Comparison of ENCODE assay signal across 13 mouse cellular contexts in the genomic region with DNA sequence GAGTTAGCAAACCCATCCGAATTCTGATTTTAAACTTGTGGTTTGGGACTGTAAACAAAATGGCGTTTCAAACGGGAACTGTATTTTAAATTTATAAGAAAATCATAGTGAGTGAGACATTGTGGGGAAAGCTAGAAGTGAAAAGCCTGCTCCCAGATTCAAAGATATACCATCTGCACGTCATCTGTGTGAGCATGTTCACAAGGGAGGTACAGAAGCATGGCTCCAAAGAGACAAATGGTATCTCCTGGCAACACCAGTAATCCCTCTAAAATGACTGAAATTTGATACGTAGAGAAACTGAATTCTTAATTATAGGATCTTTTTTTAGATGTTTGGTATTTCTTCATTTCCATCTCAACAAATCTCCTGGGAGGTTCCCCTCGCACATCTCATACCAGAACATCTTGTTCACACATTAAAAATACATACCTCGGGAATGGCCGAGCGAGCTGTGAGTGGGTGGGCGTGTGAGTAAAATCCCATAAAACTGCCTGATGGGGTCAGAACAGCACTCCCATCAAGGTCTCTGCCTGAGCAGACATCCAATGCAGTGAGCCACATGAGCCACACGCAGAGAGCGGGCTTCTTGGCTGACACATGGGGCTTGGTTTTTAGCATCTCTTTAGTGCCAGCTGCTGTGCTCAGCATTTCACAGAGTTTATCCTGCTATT. TPM values are rescaled to one million over a fixed set of nuclear protein-coding genes. Genes with fewer than 3 reads are reported as not detected.
A peak's percentile ranks its signal among the peaks of the same experiment; 100 is the strongest.
DNase-seq lines count a peak whose midpoint lies in the region; ATAC-seq and TF ChIP-seq lines count a peak whose summit lies in the region.
"Had no signal": no experiment of that assay in that cellular context is flagged by ENCODE, and none has a peak within 500 bp of the region (broad histone marks: within the 10 kb centered on the region; RNA-seq: fewer than 3 reads in every experiment).

No protein-coding gene starts in this region.

- no peak overlapping the region for H3K27ac ChIP-seq in midbrain, embryonic 11.5 days (ENCODE audit: low read depth, low read length)
- H3K27ac ChIP-seq in midbrain, embryonic 15.5 days, result no peak overlapping the region
- no peak overlapping the region for H3K27ac ChIP-seq in heart, adult 2 months
- H3K27ac ChIP-seq: heart, embryonic 15.5 days; liver, embryonic 13.5 days had no signal

- no peaks in the 10 kb centered on the region; the same call in 1 of the 2 replicates for H3K4me1 ChIP-seq in midbrain, embryonic 11.5 days (ENCODE audit: control insufficient read depth, insufficient read depth, low read length)
- no peaks in the 10 kb centered on the region for H3K4me1 ChIP-seq in midbrain, embryonic 15.5 days
- H3K4me1 ChIP-seq in heart, adult 2 months (ENCODE audit: control insufficient read depth, insufficient read depth, low read length), result no peaks in the 10 kb centered on the region
- H3K4me1 ChIP-seq: heart, embryonic 15.5 days; liver, embryonic 13.5 days; megakaryocyte, embryonic 14.5 days had no signal

- H3K79me2 ChIP-seq in heart, adult 2 months (replicated peaks; ENCODE audit: control insufficient read depth, insufficient read depth, low read length), result no peaks in the 10 kb centered on the region

- H3K4me2 ChIP-seq in midbrain, embryonic 11.5 days, result no peak overlapping the region
- no peak overlapping the region for H3K4me2 ChIP-seq in midbrain, embryonic 15.5 days
- H3K4me2 ChIP-seq: heart, embryonic 15.5 days; liver, embryonic 13.5 days had no signal

- no peak overlapping the region for H3K9ac ChIP-seq in midbrain, embryonic 11.5 days (ENCODE audit: low read length)
- no peak overlapping the region for H3K9ac ChIP-seq in midbrain, embryonic 15.5 days
- H3K9ac ChIP-seq in heart, adult 2 months (ENCODE audit: low read depth, low read length), result no peak overlapping the region
- H3K9ac ChIP-seq: heart, embryonic 15.5 days; liver, embryonic 13.5 days had no signal

- no peak overlapping the region for H3K4me3 ChIP-seq in midbrain, embryonic 11.5 days (ENCODE audit: low read depth, low read length)
- H3K4me3 ChIP-seq in midbrain, embryonic 15.5 days, result no peak overlapping the region
- no peak overlapping the region for H3K4me3 ChIP-seq in heart, adult 2 months
- H3K4me3 ChIP-seq: heart, embryonic 15.5 days; liver, embryonic 13.5 days; megakaryocyte, embryonic 14.5 days had no signal

- intact Hi-C loops in left cerebral cortex, postnatal 14 days (cut with DNase I), result no loop called here
- intact Hi-C loops in heart, adult 2 months (cut with DNase I), result no loop called here

- no peak for TF ChIP-seq EP300 in heart, adult 2 months (IDR thresholded peaks at IDR 0.05; ENCODE audit: insufficient read depth, low read depth, low read length)

- no peaks in the 10 kb centered on the region for H3K27me3 ChIP-seq in midbrain, embryonic 11.5 days (ENCODE audit: control insufficient read depth, insufficient read depth, low read length)
- H3K27me3 ChIP-seq in midbrain, embryonic 15.5 days (replicated peaks), result no peaks in the 10 kb centered on the region
- no peaks in the 10 kb centered on the region for H3K27me3 ChIP-seq in heart, adult 2 months (ENCODE audit: control insufficient read depth, insufficient read depth, low read length)
- H3K27me3 ChIP-seq: heart, embryonic 15.5 days; liver, embryonic 13.5 days; megakaryocyte, embryonic 14.5 days had no signal

- 0 out of 2 replicates have a peak, but pooled peaks have one; percentile 33 for ATAC-seq in midbrain, embryonic 11.5 days (ENCODE audit: low FRiP score)
- ATAC-seq in midbrain, embryonic 15.5 days (replicated peaks), result no peak

- no peaks in the 10 kb centered on the region for H3K9me3 ChIP-seq in midbrain, embryonic 11.5 days (ENCODE audit: control insufficient read depth, low read length)
- H3K9me3 ChIP-seq in midbrain, embryonic 15.5 days, result no peaks in the 10 kb centered on the region
- H3K9me3 ChIP-seq: heart, embryonic 15.5 days; liver, embryonic 13.5 days had no signal

- TF ChIP-seq POLR2A in heart, adult 2 months (IDR thresholded peaks at IDR 0.05; ENCODE audit: insufficient read depth, low read depth, low read length), result no peak

- H3K36me3 ChIP-seq in midbrain, embryonic 11.5 days (ENCODE audit: control insufficient read depth, insufficient read depth, low read length), result no peaks in the 10 kb centered on the region
- H3K36me3 ChIP-seq in midbrain, embryonic 15.5 days (replicated peaks), result no peaks in the 10 kb centered on the region
- no peaks in the 10 kb centered on the region for H3K36me3 ChIP-seq in heart, adult 2 months (ENCODE audit: control insufficient read depth, insufficient read depth, low read length)
- H3K36me3 ChIP-seq: heart, embryonic 15.5 days; liver, embryonic 13.5 days had no signal

- 80% methylated on average over 12 of the region's 12 CpGs for WGBS in midbrain, embryonic 11.5 days
- 56% methylated on average over 12 of the region's 12 CpGs for WGBS in midbrain, embryonic 15.5 days
- 79% methylated on average over 12 of the region's 12 CpGs for WGBS in heart, adult 2 months

- TF ChIP-seq CTCF in heart, adult 2 months (IDR thresholded peaks at IDR 0.05), result no peak

- peak; percentile 81 for DNase-seq in midbrain, embryonic 11.5 days (ENCODE audit: low spot score, missing footprints)
- peak; percentile 16 to 32 for DNase-seq in frontal cortex, postnatal 10 days (ENCODE audit: low spot score in 2 of 2)
- DNase-seq in left cerebral cortex, postnatal 14 days (ENCODE audit: low spot score in 2 of 2), result peak; percentile 27 to 77
- peak; percentile 48 to 65 for DNase-seq in right cerebral cortex, postnatal 10 days (ENCODE audit: low spot score in 2 of 2)
- no peak for DNase-seq in heart, adult 2 months
- no peak for DNase-seq in c-Kit-positive CD71-positive TER-119-positive erythroid progenitor cells, embryonic 14.5 days (ENCODE audit: low spot score)
- no peak for DNase-seq in liver
- DNase-seq: cerebellum, adult 9-10 months; kidney, adult 11 months; liver, embryonic 13.5 days had no signal

RNA-seq across cellular contexts. Expression of gene Gm21962, which starts 23.8 kb away (rescaled TPM):
- polyA plus RNA-seq in midbrain, embryonic 11.5 days (2014; fragmentation: Nextera tagmentation; extraction: Ambion mirVana), result not detected in 2 replicates
- polyA plus RNA-seq in midbrain, embryonic 15.5 days (2015; fragmentation: Nextera tagmentation; extraction: Ambion mirVana), result not detected in 2 replicates
- not detected for total RNA-seq in left cerebral cortex, postnatal 14 days (2021)
- total RNA-seq in heart, adult 2 months (2021), result not detected
- not detected in 2 replicates for polyA plus RNA-seq in heart, adult 2 months (2012; rRNA removed)
- polyA plus RNA-seq: heart, embryonic 15.5 days; liver, embryonic 13.5 days had no signal

RNA-seq across cellular contexts. Expression of gene Ddit4l, which starts 26.2 kb away (rescaled TPM):
- polyA plus RNA-seq in midbrain, embryonic 11.5 days (2014; fragmentation: Nextera tagmentation; extraction: Ambion mirVana), result 13.7 and 16.8 TPM in 2 replicates
- 5.8 and 9.0 TPM in 2 replicates for polyA plus RNA-seq in midbrain, embryonic 15.5 days (2015; fragmentation: Nextera tagmentation; extraction: Ambion mirVana)
- 10 to 100 TPM; 11.6 to 14.4 TPM for total RNA-seq in left cerebral cortex, postnatal 14 days (2021)
- total RNA-seq in heart, adult 2 months (2021), result 1 to 10 TPM; 2.1 to 2.3 TPM
- polyA plus RNA-seq in heart, adult 2 months (2012; rRNA removed), result 2.8 and 3.3 TPM in 2 replicates

Comparison
In these comparisons a context has a peak if more than half of its experiments do, and no peak if none do; other contexts are left out.
1. DNase-seq: peak in midbrain, embryonic 11.5 days (single experiment), frontal cortex, postnatal 10 days (2 of 2), left cerebral cortex, postnatal 14 days (2 of 2) and right cerebral cortex, postnatal 10 days (2 of 2); none in heart, adult 2 months (0 of 2), c-Kit-positive CD71-positive TER-119-positive erythroid progenitor cells, embryonic 14.5 days (single experiment) and liver (single experiment).